Mouse (Mus musculus): ENCODE data around the gene Hilpda.

DNA sequence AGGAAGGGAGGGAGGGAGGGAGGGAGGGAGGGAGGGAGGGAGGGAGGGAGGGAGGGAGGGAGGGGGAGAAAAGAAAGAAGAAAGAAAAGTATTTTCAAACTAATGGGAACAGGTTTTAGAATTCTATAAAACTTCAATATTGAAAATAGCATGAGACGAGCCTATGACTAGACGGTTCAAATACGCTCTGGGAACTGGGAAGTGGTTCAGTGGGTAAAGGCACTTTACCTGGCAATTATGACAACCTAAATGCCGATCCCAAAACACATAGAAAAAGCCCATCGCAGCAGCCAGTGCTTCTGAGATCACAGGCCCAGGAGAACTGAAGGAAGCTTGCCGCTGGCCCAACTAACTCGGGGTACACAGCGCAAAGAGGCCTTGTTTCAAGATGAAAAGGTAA lies 7.0 kb downstream of the Hilpda start, which contains the start of gene Fam71f2:
- no peak for TF ChIP-seq GATA1 (IDR thresholded peaks at IDR 0.05; ENCODE audit: borderline replicate concordance, low read length)
- TF ChIP-seq FLI1 (IDR thresholded peaks at IDR 0.05; ENCODE audit: low read length) = no peak

Measured in megakaryocyte, embryonic 14.5 days (primary cell).